Mouse (Mus musculus) megakaryocyte, adult 5-6 weeks (primary cell): ENCODE data around the gene St6galnac3. TPM values are rescaled to one million over a fixed set of nuclear protein-coding genes. Genes with fewer than 3 reads are reported as not detected.

Source experiments
- ATAC-seq: 2 replicates; pipeline ENCODE4 v1.8.0; 2016; ENCODE audit warnings: mild to moderate bottlenecking, inconsistent platforms; ENCODE audit not compliant: poor library complexity, severe bottlenecking
- total RNA-seq, 2 experiments: library from RNA; stranded (forward) in 1 of 2; stranded (reverse) in 1 of 2; fragments of 153-499, 151-499 nt in 1 of 2; fragments of 221-1000, 200-1000 nt in 1 of 2; gene quantifications; 2 replicates each; pipeline versions ENCODE4 v1.2.3 to v1.2.4; 2015 to 2017

The St6galnac3 gene
- total RNA-seq, 2 experiments from 2014 or later: 0.16 to 0.18 TPM

GRCm38 (mm10) chr3:153185117-153185516, 539.9 kb downstream of the St6galnac3 start:
- no peak for ATAC-seq

GRCm38 (mm10) chr3:153181242-153181641, 543.7 kb downstream of the St6galnac3 start:
- ATAC-seq: no peak

- ATAC-seq: no peak
Observed at GRCm38 (mm10) chr3:153176749-153177148, 548.2 kb downstream of the St6galnac3 start.

DNA sequence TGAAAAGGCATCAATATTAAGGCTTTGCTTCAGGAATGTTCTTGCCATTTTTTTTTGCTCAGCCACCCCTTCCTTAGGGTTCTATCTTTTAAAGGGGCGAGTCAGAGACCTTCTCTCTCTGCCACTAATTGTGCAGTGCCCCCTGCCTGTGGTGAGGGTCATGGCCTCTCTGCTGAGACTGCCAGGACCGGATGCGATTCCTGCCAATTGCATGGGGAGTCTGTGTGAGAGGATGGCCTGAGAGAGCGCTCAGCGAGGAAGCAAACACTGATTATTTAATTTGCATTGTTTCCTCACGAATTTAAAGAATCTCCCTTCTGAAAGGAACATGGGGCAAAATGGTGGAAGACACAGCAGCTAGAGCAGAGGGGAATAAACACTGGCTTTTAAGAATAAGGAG, 548.6 kb downstream of the St6galnac3 start:
- ATAC-seq: no peak

- no peak for ATAC-seq
Observed at GRCm38 (mm10) chr3:153174336-153175033, 550.5 kb downstream of the St6galnac3 start.

- 0 out of 2 replicates have a peak, but pooled peaks have one; percentile 33 for ATAC-seq
Observed at GRCm38 (mm10) chr3:153173567-153173966, 551.4 kb downstream of the St6galnac3 start.

GRCm38 (mm10) chr3:153170146-153170545, 554.8 kb downstream of the St6galnac3 start:
- ATAC-seq: no peak

GRCm38 (mm10) chr3:153169744-153170143, 555.2 kb downstream of the St6galnac3 start:
- no peak for ATAC-seq

- ATAC-seq: no peak
Observed at GRCm38 (mm10) chr3:153161676-153162075, 563.3 kb downstream of the St6galnac3 start.

DNA sequence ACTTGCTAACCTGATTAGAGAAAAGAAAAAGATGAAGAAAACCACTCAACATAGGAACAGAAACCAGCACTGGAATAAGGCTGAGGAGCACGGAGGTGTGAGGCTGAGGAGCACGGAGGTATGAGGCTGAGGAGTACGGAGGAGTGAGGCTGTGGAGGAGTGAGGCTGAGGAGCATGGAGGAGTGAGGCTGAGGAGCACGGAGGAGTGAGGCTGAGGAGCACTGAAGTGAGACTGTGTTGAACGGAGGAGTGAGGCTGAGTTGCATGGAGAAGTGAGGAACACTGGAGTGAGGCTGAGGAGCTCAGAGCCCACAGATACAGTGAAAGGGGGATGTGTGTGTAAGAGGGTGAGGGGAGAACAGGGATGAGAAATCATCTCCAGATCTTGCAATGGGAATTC, 564.3 kb downstream of the St6galnac3 start:
- no peak for ATAC-seq

DNA sequence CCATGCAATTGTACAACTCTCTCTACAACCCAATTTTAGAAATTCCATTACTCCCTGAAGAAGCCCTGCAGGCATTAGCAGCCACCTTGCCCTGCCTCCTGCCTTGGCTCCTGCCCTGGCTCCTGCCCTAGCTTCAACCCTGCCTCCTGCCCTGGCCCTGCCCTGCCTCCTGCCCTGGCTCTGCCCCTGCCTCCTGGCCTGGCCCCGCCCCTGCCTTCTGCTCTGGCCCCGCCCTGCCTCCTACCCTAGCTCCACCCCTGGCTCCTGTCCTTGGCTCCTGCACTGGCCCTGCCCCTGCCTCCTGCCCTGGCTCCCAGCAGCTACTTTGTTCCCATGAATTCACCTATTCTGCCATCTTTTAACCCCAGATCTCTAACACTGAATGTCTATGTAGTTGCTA, 576.1 kb downstream of the St6galnac3 start:
- peak; percentile 64; the same call in 1 of the 2 replicates for ATAC-seq

Other genes with a start within 250 kb of the St6galnac3 start
- 0.54 TPM in 1 of 2 replicates, not detected in the other for gene Asb17, start 119.0 kb upstream of the St6galnac3 start, total RNA-seq (2015)
- gene Asb17, start 119.0 kb upstream of the St6galnac3 start, total RNA-seq (2017): not detected in 2 replicates
- 0.33 TPM in 1 of 2 replicates, not detected in the other for gene Msh4, start 181.0 kb upstream of the St6galnac3 start, total RNA-seq (2015)
- 0.04 and 0.08 TPM in 2 replicates for gene Msh4, start 181.0 kb upstream of the St6galnac3 start, total RNA-seq (2017)
- gene Rabggtb, start 187.8 kb upstream of the St6galnac3 start, total RNA-seq (2015): 46.1 and 63.0 TPM in 2 replicates
- gene Rabggtb, start 187.8 kb upstream of the St6galnac3 start, total RNA-seq (2017): 54.2 and 60.8 TPM in 2 replicates
- gene Acadm, start 219.5 kb upstream of the St6galnac3 start, total RNA-seq (2015): 47.8 and 56.5 TPM in 2 replicates
- gene Acadm, start 219.5 kb upstream of the St6galnac3 start, total RNA-seq (2017): 166 and 238 TPM in 2 replicates
- gene Slc44a5, start 248.3 kb upstream of the St6galnac3 start, total RNA-seq (2015): not detected in 2 replicates
- not detected in 2 replicates for gene Slc44a5, start 248.3 kb upstream of the St6galnac3 start, total RNA-seq (2017)